Mouse (Mus musculus): ENCODE measurements at regions not wholly inside any gene's neighbourhood (a gene's known extent, or its start where the extent isn't known, plus 50 kb on each side); places are given as distances from the start of the nearest gene placed in this dataset.

- TF ChIP-seq EP300 (IDR thresholded peaks at IDR 0.05) (no peak), CTCF (IDR thresholded peaks at IDR 0.05) (no peak)
Measured at GRCm38 (mm10) chr1:141161772-141162171, 915.8 kb downstream of the Kcnt2 start.

All from lung, postnatal 0 days (tissue).